10 mouse cellular contexts compared by ENCODE assay signal in genomic region chr8:94551471-94552422, GRCm38 (mm10). TPM values are rescaled to one million over a fixed set of nuclear protein-coding genes. Genes with fewer than 3 reads are reported as not detected.
DNase-seq lines count a peak whose midpoint lies in the region; ATAC-seq and TF ChIP-seq lines count a peak whose summit lies in the region.
"Had no signal": no experiment of that assay in that cellular context is flagged by ENCODE, and none has a peak within 500 bp of the region (broad histone marks: within the 10 kb centered on the region; RNA-seq: fewer than 3 reads in every experiment).

No protein-coding gene starts in this region.

- no peaks in the 10 kb centered on the region for H3K36me3 ChIP-seq in intestine, embryonic 14.5 days (ENCODE audit: control insufficient read depth, insufficient read depth, low read length)
- no peaks in the 10 kb centered on the region for H3K36me3 ChIP-seq in intestine, postnatal 0 days (ENCODE audit: control insufficient read depth, insufficient read depth)
- H3K36me3 ChIP-seq in forebrain, embryonic 12.5 days (replicated peaks), result no peaks in the 10 kb centered on the region
- H3K36me3 ChIP-seq: embryonic facial prominence, embryonic 15.5 days; limb, embryonic 12.5 days had no signal

- no peak for TF ChIP-seq CTCF in intestine, postnatal 0 days (IDR thresholded peaks at IDR 0.05; ENCODE audit: low read depth)

- no peak overlapping the region for H3K9ac ChIP-seq in intestine, embryonic 14.5 days (ENCODE audit: low read length)
- no peak overlapping the region for H3K9ac ChIP-seq in intestine, postnatal 0 days (ENCODE audit: low read depth, low read length)
- peak overlapping the region; percentile 14; the same call in 1 of the 2 replicates for H3K9ac ChIP-seq in forebrain, embryonic 12.5 days
- H3K9ac ChIP-seq: embryonic facial prominence, embryonic 15.5 days; limb, embryonic 12.5 days had no signal

- no peak overlapping the region for H3K4me2 ChIP-seq in intestine, embryonic 14.5 days (ENCODE audit: low read length)
- H3K4me2 ChIP-seq in intestine, postnatal 0 days (replicated peaks; ENCODE audit: low read depth), result no peak overlapping the region
- H3K4me2 ChIP-seq in forebrain, embryonic 12.5 days, result peak overlapping the region; percentile 35
- H3K4me2 ChIP-seq: embryonic facial prominence, embryonic 15.5 days; limb, embryonic 12.5 days had no signal

- H3K4me1 ChIP-seq in intestine, embryonic 14.5 days (replicated peaks; ENCODE audit: control insufficient read depth, insufficient read depth, low read length), result no peaks in the 10 kb centered on the region
- H3K4me1 ChIP-seq in intestine, postnatal 0 days (replicated peaks; ENCODE audit: control insufficient read depth, insufficient read depth, low read length), result no peaks in the 10 kb centered on the region
- H3K4me1 ChIP-seq in forebrain, embryonic 12.5 days, result peaks cover 45% of the 10 kb centered on the region
- H3K4me1 ChIP-seq: embryonic facial prominence, embryonic 15.5 days had no signal

- no peak overlapping the region for H3K27ac ChIP-seq in intestine, embryonic 14.5 days (ENCODE audit: low read depth)
- H3K27ac ChIP-seq in intestine, postnatal 0 days (ENCODE audit: low read depth, low read length), result no peak overlapping the region
- peak overlapping the region; percentile 92 for H3K27ac ChIP-seq in forebrain, embryonic 12.5 days
- H3K27ac ChIP-seq: embryonic facial prominence, embryonic 15.5 days; limb, embryonic 12.5 days had no signal

- no peak for DNase-seq in intestine, embryonic 14.5 days (ENCODE audit: low spot score)
- DNase-seq in layer of hippocampus, postnatal 10 days (ENCODE audit: low spot score in 2 of 2), result peak; percentile 75 to 82
- DNase-seq in monocyte, adult 2 months (ENCODE audit: low read depth in 1 of 2, low spot score in 2 of 2), result peak; percentile 23 to 33
- DNase-seq in adrenal gland, postnatal 25 days, result no peak
- DNase-seq in kidney, adult 9 months, result no peak

- 0 out of 2 replicates have a peak, but pooled peaks have one; percentile 25 for ATAC-seq in intestine, embryonic 14.5 days (replicated peaks; ENCODE audit: low FRiP score, low TSS enrichment, low read depth)
- ATAC-seq in intestine, postnatal 0 days, result no peak
- peak; percentile 89 for ATAC-seq in forebrain, embryonic 12.5 days (ENCODE audit: low FRiP score)
- no peak for ATAC-seq in megakaryocyte-erythroid progenitor cell, adult 5-6 weeks (replicated peaks; ENCODE audit: low FRiP score, low TSS enrichment, poor library complexity, severe bottlenecking)

- no peak overlapping the region for H3K4me3 ChIP-seq in intestine, embryonic 14.5 days (ENCODE audit: low read depth, low read length)
- no peak overlapping the region for H3K4me3 ChIP-seq in intestine, postnatal 0 days (ENCODE audit: low read depth, low read length)
- H3K4me3 ChIP-seq in forebrain, embryonic 12.5 days (replicated peaks), result no peak overlapping the region
- H3K4me3 ChIP-seq: embryonic facial prominence, embryonic 15.5 days; limb, embryonic 12.5 days had no signal

- H3K9me3 ChIP-seq in intestine, embryonic 14.5 days (ENCODE audit: control insufficient read depth, low read length), result no peaks in the 10 kb centered on the region
- H3K9me3 ChIP-seq in intestine, postnatal 0 days (ENCODE audit: control insufficient read depth), result no peaks in the 10 kb centered on the region
- H3K9me3 ChIP-seq in forebrain, embryonic 12.5 days, result no peaks in the 10 kb centered on the region
- H3K9me3 ChIP-seq: embryonic facial prominence, embryonic 15.5 days; limb, embryonic 12.5 days had no signal

- no peaks in the 10 kb centered on the region for H3K27me3 ChIP-seq in intestine, embryonic 14.5 days (replicated peaks; ENCODE audit: control insufficient read depth, insufficient read depth, low read length)
- H3K27me3 ChIP-seq in intestine, postnatal 0 days (replicated peaks; ENCODE audit: control insufficient read depth, insufficient read depth, low read length), result no peaks in the 10 kb centered on the region
- H3K27me3 ChIP-seq in forebrain, embryonic 12.5 days, result no peaks in the 10 kb centered on the region
- H3K27me3 ChIP-seq: embryonic facial prominence, embryonic 15.5 days; limb, embryonic 12.5 days had no signal

- 57% methylated on average over 17 of the region's 17 CpGs for WGBS in intestine, embryonic 14.5 days
- WGBS in intestine, postnatal 0 days, result 59% methylated on average over 17 of the region's 17 CpGs
- WGBS in forebrain, embryonic 12.5 days, result 27% methylated on average over 17 of the region's 17 CpGs

RNA-seq across cellular contexts. Expression of gene Cpne2, which starts 19.0 kb away (rescaled TPM):
- polyA plus RNA-seq in intestine, embryonic 14.5 days (2014; fragmentation: Nextera tagmentation; extraction: Ambion mirVana), result 9.8 and 10.2 TPM in 2 replicates
- polyA plus RNA-seq in intestine, postnatal 0 days (2015; fragmentation: Nextera tagmentation; extraction: Ambion mirVana), result 4.4 and 4.6 TPM in 2 replicates
- 18.2 and 18.5 TPM in 2 replicates for polyA plus RNA-seq in forebrain, embryonic 12.5 days (2016; fragmentation: Nextera tagmentation; extraction: Ambion mirVana)
- total RNA-seq in layer of hippocampus, postnatal 10 days (2021), result 10 to 100 TPM; 79.0 to 81.9 TPM
- 19.4 and 23.2 TPM in 2 replicates for total RNA-seq in adrenal gland, postnatal 25 days (2021)
- total RNA-seq in megakaryocyte-erythroid progenitor cell, adult 5-6 weeks (2014; fragmentation: Nextera tagmentation), result 111 and 116 TPM in 2 replicates
- total RNA-seq in megakaryocyte-erythroid progenitor cell, adult 5-6 weeks (2017), result 78.7 and 81.7 TPM in 2 replicates

RNA-seq across cellular contexts. Expression of gene Rspry1, which starts 50.0 kb away (rescaled TPM):
- polyA plus RNA-seq in intestine, embryonic 14.5 days (2014; fragmentation: Nextera tagmentation; extraction: Ambion mirVana), result 27.9 and 33.0 TPM in 2 replicates
- polyA plus RNA-seq in intestine, postnatal 0 days (2015; fragmentation: Nextera tagmentation; extraction: Ambion mirVana), result 17.5 and 19.1 TPM in 2 replicates
- polyA plus RNA-seq in forebrain, embryonic 12.5 days (2016; fragmentation: Nextera tagmentation; extraction: Ambion mirVana), result 53.4 and 54.7 TPM in 2 replicates
- total RNA-seq in layer of hippocampus, postnatal 10 days (2021), result 10 to 100 TPM; 32.6 to 38.7 TPM
- total RNA-seq in adrenal gland, postnatal 25 days (2021), result 22.6 and 23.0 TPM in 2 replicates
- total RNA-seq in megakaryocyte-erythroid progenitor cell, adult 5-6 weeks (2014; fragmentation: Nextera tagmentation), result 32.6 and 43.4 TPM in 2 replicates
- total RNA-seq in megakaryocyte-erythroid progenitor cell, adult 5-6 weeks (2017), result 43.9 and 51.2 TPM in 2 replicates

RNA-seq across cellular contexts. Expression of gene Fam192a, which starts 50.0 kb away (rescaled TPM):
- 55.6 and 64.2 TPM in 2 replicates for polyA plus RNA-seq in intestine, embryonic 14.5 days (2014; fragmentation: Nextera tagmentation; extraction: Ambion mirVana)
- 44.5 and 57.0 TPM in 2 replicates for polyA plus RNA-seq in intestine, postnatal 0 days (2015; fragmentation: Nextera tagmentation; extraction: Ambion mirVana)
- polyA plus RNA-seq in forebrain, embryonic 12.5 days (2016; fragmentation: Nextera tagmentation; extraction: Ambion mirVana), result 116 and 122 TPM in 2 replicates
- 10 to 100 TPM; 37.5 to 42.9 TPM for total RNA-seq in layer of hippocampus, postnatal 10 days (2021)
- total RNA-seq in adrenal gland, postnatal 25 days (2021), result 39.8 and 49.6 TPM in 2 replicates
- 52.0 and 60.3 TPM in 2 replicates for total RNA-seq in megakaryocyte-erythroid progenitor cell, adult 5-6 weeks (2014; fragmentation: Nextera tagmentation)
- 89.9 and 154 TPM in 2 replicates for total RNA-seq in megakaryocyte-erythroid progenitor cell, adult 5-6 weeks (2017)

Comparison
In these comparisons a context has a peak if more than half of its experiments do, and no peak if none do; other contexts are left out.
1. ATAC-seq: peak in intestine, embryonic 14.5 days (single experiment) and forebrain, embryonic 12.5 days (single experiment); none in intestine, postnatal 0 days (single experiment) and megakaryocyte-erythroid progenitor cell, adult 5-6 weeks (single experiment).
2. DNase-seq: peak in layer of hippocampus, postnatal 10 days (2 of 2) and monocyte, adult 2 months (2 of 2); none in intestine, embryonic 14.5 days (single experiment), adrenal gland, postnatal 25 days (single experiment) and kidney, adult 9 months (single experiment).